ENCODE assay signal across 36 mouse cellular contexts in the genomic region with DNA sequence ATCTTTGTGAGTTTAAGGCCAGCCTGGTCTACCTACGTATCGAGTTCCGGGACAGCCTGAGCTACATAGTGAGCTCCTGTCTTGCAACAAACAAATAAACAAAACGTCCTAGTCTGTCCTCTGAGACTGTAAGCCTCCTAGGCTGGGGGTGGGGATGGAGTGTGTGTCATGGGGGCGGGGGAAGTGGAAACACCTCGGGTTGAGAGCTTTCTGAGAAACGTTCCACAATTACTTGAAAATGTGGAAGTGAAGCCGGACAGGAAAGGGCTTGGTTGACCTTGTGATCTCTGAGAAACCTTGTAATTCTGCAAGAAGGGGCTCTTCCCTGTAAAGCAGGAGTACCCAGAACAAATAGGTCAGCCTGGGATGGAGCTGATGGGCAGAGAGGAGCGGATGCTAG. TPM values are rescaled to one million over a fixed set of nuclear protein-coding genes. Genes with fewer than 3 reads are reported as not detected.
DNase-seq lines count a peak whose midpoint lies in the region; ATAC-seq and TF ChIP-seq lines count a peak whose summit lies in the region.
"Had no signal": no experiment of that assay in that cellular context is flagged by ENCODE, and none has a peak within 500 bp of the region (broad histone marks: within the 10 kb centered on the region; RNA-seq: fewer than 3 reads in every experiment).

No protein-coding gene starts in this region.

- peak; percentile 39; the same call in 1 of the 2 replicates for ATAC-seq in common myeloid progenitor, adult 5-6 weeks (replicated peaks; ENCODE audit: low read depth, poor library complexity, severe bottlenecking)
- ATAC-seq in neutrophil, adult 5-6 weeks (ENCODE audit: extremely low read depth, insufficient number of reproducible peaks, low FRiP score, poor library complexity, severe bottlenecking): peak; percentile 75
- ATAC-seq: forebrain, embryonic 13.5 days; hindbrain, postnatal 0 days; intestine, embryonic 15.5 days; midbrain, embryonic 16.5 days had no signal

- peak; percentile 9 for DNase-seq in lung, postnatal 10 days
- no peak for DNase-seq in lung, adult 2 months
- no peak for DNase-seq in embryo, embryonic 11 days
- no peak for DNase-seq in gastrocnemius, adult 18-20 months (ENCODE audit: low spot score)
- no peak for DNase-seq in adrenal gland, adult 18-20 months (ENCODE audit: low spot score in 2 of 2)
- DNase-seq: adrenal gland, postnatal 14 days; cerebellum, adult 18-20 months; cerebellum, postnatal 14 days; gastrocnemius, postnatal 25 days; heart, adult 18-20 months; heart, postnatal 36 days; kidney, adult 2 months had no signal

- no peak overlapping the region for H3K4me3 ChIP-seq in lung, adult 2 months (replicated peaks; ENCODE audit: extremely low read depth, low read depth, low read length)
- no peak overlapping the region for H3K4me3 ChIP-seq in macrophage (ENCODE audit: inconsistent target)
- H3K4me3 ChIP-seq: forebrain, embryonic 13.5 days; hindbrain, embryonic 12.5 days; intestine, embryonic 15.5 days; limb, embryonic 12.5 days; myocyte; neural tube, embryonic 12.5 days had no signal

- no peak for TF ChIP-seq CTCF in lung, adult 2 months (IDR thresholded peaks at IDR 0.05; ENCODE audit: insufficient read depth, low read length)

- peaks cover 77% of the 10 kb centered on the region for H3K36me3 ChIP-seq in macrophage (ENCODE audit: inconsistent target)
- H3K36me3 ChIP-seq: G1E; hindbrain, embryonic 12.5 days; intestine, embryonic 15.5 days; limb, embryonic 12.5 days; neural tube, embryonic 12.5 days had no signal

- H3K79me2 ChIP-seq in macrophage (ENCODE audit: inconsistent target): peaks cover 35% of the 10 kb centered on the region; the same call in 1 of the 2 replicates

- 53% methylated on average over 9 of the region's 9 CpGs for WGBS in lung, adult 2 months
- WGBS in macrophage (ENCODE audit: missing documents): 34% methylated on average over 9 of the region's 9 CpGs

- H3K4me1 ChIP-seq in lung, adult 2 months (ENCODE audit: control insufficient read depth, insufficient read depth, low read length): no peaks in the 10 kb centered on the region
- H3K4me1 ChIP-seq: forebrain, embryonic 13.5 days; hindbrain, embryonic 12.5 days; intestine, embryonic 15.5 days; limb, embryonic 12.5 days; neural tube, embryonic 12.5 days had no signal

- no peak for TF ChIP-seq POLR2A in lung, adult 2 months (IDR thresholded peaks at IDR 0.05; ENCODE audit: borderline replicate concordance, extremely low read depth, low read depth, low read length)

- peak overlapping the region; percentile 69 for H3K27ac ChIP-seq in macrophage
- H3K27ac ChIP-seq: forebrain, embryonic 13.5 days; hindbrain, embryonic 12.5 days; hindbrain, postnatal 0 days; intestine, embryonic 15.5 days; kidney, postnatal 0 days; limb, embryonic 12.5 days; liver, embryonic 14.5 days; neural tube, embryonic 12.5 days had no signal

RNA-seq across cellular contexts. Expression of a gene that starts 14.4 kb away (rescaled TPM):
- 12.2 and 20.6 TPM in 2 replicates for polyA plus RNA-seq in lung, adult 2 months (2012; rRNA removed)
- not detected in 2 replicates for total RNA-seq in common myeloid progenitor, adult 5-6 weeks (2017)
- total RNA-seq in macrophage (2018; cell fraction: chromatin; rRNA removed): 100 to 1,000 TPM in 23 of 26 experiments, 10 to 100 TPM in 3; 48.1 to 568 (median 332) TPM
- total RNA-seq in macrophage (2018; cell fraction: cytosol; rRNA removed): 100 to 1,000 TPM in 6 of 26 experiments, 10 to 100 TPM in 20; 54.6 to 145 (median 88.2) TPM
- 100 to 1,000 TPM in 24 of 26 experiments, 10 to 100 TPM in 2; 52.4 to 465 (median 283) TPM for total RNA-seq in macrophage (2018; cell fraction: nucleus; rRNA removed)
- 76.9 to 122 TPM (median 90.4 TPM) in 3 replicates for polyA plus RNA-seq in macrophage (2018)
- total RNA-seq in neutrophil, adult 5-6 weeks (2017): 369 and 393 TPM in 2 replicates
- total RNA-seq in gastrocnemius, adult 18-20 months (2021): not detected
- 1 to 10 TPM; 1.3 to 2.5 TPM for total RNA-seq in adrenal gland, adult 18-20 months (2021)
- total RNA-seq: gastrocnemius, postnatal 25 days; hindbrain, postnatal 0 days had no signal
- polyA plus RNA-seq: C2C12; embryonic facial prominence, embryonic 11.5 days; forebrain, embryonic 13.5 days; G1E; midbrain, embryonic 11.5 days; myocyte; neural tube, embryonic 12.5 days had no signal

RNA-seq across cellular contexts. Expression of a gene that starts 28.2 kb away (rescaled TPM):
- polyA plus RNA-seq in lung, adult 2 months (2012; rRNA removed): 0.58 and 1.1 TPM in 2 replicates
- total RNA-seq in common myeloid progenitor, adult 5-6 weeks (2017): 50.6 and 61.5 TPM in 2 replicates
- total RNA-seq in macrophage (2018; cell fraction: chromatin; rRNA removed): 1 to 10 TPM in 3 of 26 experiments, under 1 TPM in 10, not detected in 13; 0.36 to 1.7 (median 0.81) TPM
- 1 to 10 TPM in 6 of 26 experiments, under 1 TPM in 20; 0.53 to 1.4 (median 0.88) TPM for total RNA-seq in macrophage (2018; cell fraction: cytosol; rRNA removed)
- total RNA-seq in macrophage (2018; cell fraction: nucleus; rRNA removed): 1 to 10 TPM in 4 of 26 experiments, under 1 TPM in 19, not detected in 3; 0.23 to 1.5 (median 0.68) TPM
- 0.43 to 1.1 TPM (median 0.64 TPM) in 3 replicates for polyA plus RNA-seq in macrophage (2018)
- total RNA-seq in neutrophil, adult 5-6 weeks (2017): 9.7 and 13.5 TPM in 2 replicates
- total RNA-seq in gastrocnemius, adult 18-20 months (2021): under 1 TPM in 1 of 2 experiments, not detected in 1; 0.36 TPM
- total RNA-seq in adrenal gland, adult 18-20 months (2021): 1 to 10 TPM in 1 of 2 experiments, under 1 TPM in 1; 0.76 to 1.3 TPM
- polyA plus RNA-seq: testis, adult 2 months had no signal

RNA-seq across cellular contexts. Expression of a gene that starts 43.7 kb away (rescaled TPM):
- 46.8 and 60.1 TPM in 2 replicates for polyA plus RNA-seq in lung, adult 2 months (2012; rRNA removed)
- 45.5 and 53.4 TPM in 2 replicates for total RNA-seq in common myeloid progenitor, adult 5-6 weeks (2017)
- 100 to 1,000 TPM in 8 of 26 experiments, 10 to 100 TPM in 18; 30.3 to 205 (median 67.7) TPM for total RNA-seq in macrophage (2018; cell fraction: chromatin; rRNA removed)
- 100 to 1,000 TPM; 153 to 311 (median 221) TPM for total RNA-seq in macrophage (2018; cell fraction: cytosol; rRNA removed)
- total RNA-seq in macrophage (2018; cell fraction: nucleus; rRNA removed): 100 to 1,000 TPM in 15 of 26 experiments, 10 to 100 TPM in 11; 74.2 to 183 (median 104) TPM
- 158 to 302 TPM (median 169 TPM) in 3 replicates for polyA plus RNA-seq in macrophage (2018)
- total RNA-seq in neutrophil, adult 5-6 weeks (2017): 115 and 118 TPM in 2 replicates
- 1 to 10 TPM; 1.6 to 1.9 TPM for total RNA-seq in gastrocnemius, adult 18-20 months (2021)
- 10 to 100 TPM; 17.2 to 19.3 TPM for total RNA-seq in adrenal gland, adult 18-20 months (2021)

RNA-seq across cellular contexts. Expression of a gene that starts 57.4 kb away (rescaled TPM):
- 2.1 and 2.6 TPM in 2 replicates for polyA plus RNA-seq in lung, adult 2 months (2012; rRNA removed)
- not detected in 2 replicates for total RNA-seq in common myeloid progenitor, adult 5-6 weeks (2017)
- 1 to 10 TPM in 13 of 26 experiments, not detected in 13; 1.1 to 5.0 (median 2.8) TPM for total RNA-seq in macrophage (2018; cell fraction: chromatin; rRNA removed)
- total RNA-seq in macrophage (2018; cell fraction: cytosol; rRNA removed): 10 to 100 TPM in 13 of 26 experiments, under 1 TPM in 13; 0.13 to 26.6 (median 5.3) TPM
- 10 to 100 TPM in 7 of 26 experiments, 1 to 10 TPM in 7, under 1 TPM in 3, not detected in 9; 0.28 to 30.9 (median 9.5) TPM for total RNA-seq in macrophage (2018; cell fraction: nucleus; rRNA removed)
- 0.23 to 1.8 TPM (median 0.40 TPM) in 3 replicates for polyA plus RNA-seq in macrophage (2018)
- 0.98 and 1.6 TPM in 2 replicates for total RNA-seq in neutrophil, adult 5-6 weeks (2017)
- total RNA-seq in gastrocnemius, adult 18-20 months (2021): not detected
- under 1 TPM; 0.46 to 0.64 TPM for total RNA-seq in adrenal gland, adult 18-20 months (2021)
- total RNA-seq: G1E; gastrocnemius, postnatal 25 days; hindbrain, postnatal 0 days; layer of hippocampus, postnatal 10 days; left cerebral cortex, adult 18-20 months; left cerebral cortex, postnatal 25 days had no signal
- polyA plus RNA-seq: brain, embryonic 14.5 days; C2C12; embryonic facial prominence, embryonic 11.5 days; forebrain, embryonic 13.5 days; G1E; heart, embryonic 11.5 days; heart, embryonic 16.5 days; hindbrain, embryonic 12.5 days; kidney, postnatal 0 days; limb, embryonic 12.5 days; midbrain, embryonic 11.5 days; myocyte; neural tube, embryonic 12.5 days; testis, adult 2 months had no signal

Comparison
In these comparisons a context has a peak if more than half of its experiments do, and no peak if none do; other contexts are left out.
1. RNA of a gene that starts 14.4 kb away (total RNA-seq): 369 to 393 TPM in neutrophil, adult 5-6 weeks; 1.3 to 2.5 TPM in adrenal gland, adult 18-20 months, not detected in gastrocnemius, adult 18-20 months and not detected in common myeloid progenitor, adult 5-6 weeks; every median in the first group is over 100 times any median in the second.
2. RNA of a gene that starts 43.7 kb away (total RNA-seq): 115 to 118 TPM in neutrophil, adult 5-6 weeks, 45.5 to 53.4 TPM in common myeloid progenitor, adult 5-6 weeks and 17.2 to 19.3 TPM in adrenal gland, adult 18-20 months; 1.6 to 1.9 TPM in gastrocnemius, adult 18-20 months; every median in the first group is over 4 times any median in the second.